Mouse (Mus musculus): ENCODE measurements at regions not wholly inside any gene's neighbourhood (a gene's known extent, or its start where the extent isn't known, plus 50 kb on each side); places are given as distances from the start of the nearest gene placed in this dataset.
A peak's percentile ranks its signal among the peaks of the same experiment; 100 is the strongest.
"Not testable (repeated sequence)": the region's sequence is repeated elsewhere in the genome, so short reads cannot be mapped to it uniquely, and the experiment has no call there.

GRCm38 (mm10) chr17:15620746-15621694, 56.9 kb upstream of the Prdm9 start:
- DNase-seq (ENCODE audit: low spot score in 2 of 2) = no peak

- peak; percentile 6 to 21 for DNase-seq (ENCODE audit: low spot score in 2 of 2)
Observed at GRCm38 (mm10) chr17:15622913-15623312, 58.8 kb upstream of the Prdm9 start.

GRCm38 (mm10) chr17:15630792-15631191, 66.6 kb upstream of the Prdm9 start:
- DNase-seq (ENCODE audit: low spot score in 2 of 2) = no peak

- no peak for DNase-seq (ENCODE audit: low spot score in 2 of 2)
Observed at GRCm38 (mm10) chr17:15631626-15632025, 67.5 kb upstream of the Prdm9 start.

GRCm38 (mm10) chr17:15632090-15632489, 67.9 kb upstream of the Prdm9 start:
- DNase-seq (ENCODE audit: low spot score in 2 of 2) = no peak

GRCm38 (mm10) chr17:15639111-15639865, 65.5 kb upstream of the Chd1 start:
- DNase-seq (ENCODE audit: low spot score in 2 of 2) = not testable (repeated sequence)

- DNase-seq (ENCODE audit: low spot score in 2 of 2) = no peak
Observed at GRCm38 (mm10) chr17:15640776-15641175, 64.0 kb upstream of the Chd1 start.

- no peak for DNase-seq (ENCODE audit: low spot score in 2 of 2)
Observed at GRCm38 (mm10) chr17:15641764-15642163, 63.0 kb upstream of the Chd1 start.

- DNase-seq (ENCODE audit: low spot score in 2 of 2) = no peak
Observed at GRCm38 (mm10) chr17:15646768-15647167, 58.0 kb upstream of the Chd1 start.

GRCm38 (mm10) chr17:15650089-15650742, 54.6 kb upstream of the Chd1 start:
- DNase-seq (ENCODE audit: low spot score in 2 of 2) = no peak

GRCm38 (mm10) chr17:15651869-15652268, 52.9 kb upstream of the Chd1 start:
- DNase-seq (ENCODE audit: low spot score in 2 of 2) = no peak
